Mouse (Mus musculus): ENCODE data around the gene Supt3. TPM values are rescaled to one million over a fixed set of nuclear protein-coding genes. Genes with fewer than 3 reads are reported as not detected.

Gene Supt3
- polyA plus RNA-seq, 1 experiment from 2014 or later: 27.6 TPM

DNA sequence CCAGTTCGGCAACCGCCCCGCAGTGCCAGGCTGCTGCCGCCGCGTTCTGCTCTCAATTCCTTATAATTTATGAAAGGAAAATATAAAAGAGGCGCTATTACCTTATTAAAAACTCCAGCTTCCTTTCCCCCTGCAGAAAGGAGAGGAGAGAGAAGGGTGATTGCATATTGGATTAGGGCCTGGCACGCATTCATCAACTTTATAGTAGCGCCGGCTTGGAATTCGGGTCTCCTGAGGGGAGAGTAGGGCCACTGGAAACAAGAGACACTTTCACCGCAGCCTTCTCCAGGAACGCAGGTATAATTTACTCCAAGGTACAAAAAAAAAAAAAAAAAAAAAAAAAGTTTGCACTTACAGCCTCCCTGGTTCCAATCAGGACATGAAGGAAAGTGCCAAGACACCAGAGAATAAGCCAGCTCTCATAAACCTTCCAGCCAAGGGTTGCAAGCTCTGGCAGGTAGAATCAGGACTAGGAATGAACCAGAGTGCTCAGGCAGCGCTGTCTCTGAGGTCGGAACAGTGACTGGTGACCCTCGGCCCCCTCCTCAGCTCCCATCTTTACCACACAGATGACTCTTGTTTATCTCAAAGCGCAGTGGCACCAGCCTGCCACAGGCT, 374.5 kb downstream of the Supt3 start:
- Histone ChIP-seq H3K4me2 (replicated peaks) (no peak overlapping the region), H3K36me3 (no peaks in the 10 kb centered on the region), H3K4me3 (no peak overlapping the region), H3K9me3 (no peaks in the 10 kb centered on the region), H3K9ac (no peak overlapping the region), H3K4me1 (peaks cover 23% of the 10 kb centered on the region), H3K27ac (peak overlapping the region; percentile 11; the same call in 1 of the 2 replicates), H3K27me3 (peaks cover 4% of the 10 kb centered on the region; the same call in 1 of the 2 replicates)
- WGBS: 71% methylated on average over 17 of the region's 17 CpGs
- no peak for ATAC-seq (ENCODE audit: insufficient number of reproducible peaks, insufficient read depth, low FRiP score, low TSS enrichment)

DNA sequence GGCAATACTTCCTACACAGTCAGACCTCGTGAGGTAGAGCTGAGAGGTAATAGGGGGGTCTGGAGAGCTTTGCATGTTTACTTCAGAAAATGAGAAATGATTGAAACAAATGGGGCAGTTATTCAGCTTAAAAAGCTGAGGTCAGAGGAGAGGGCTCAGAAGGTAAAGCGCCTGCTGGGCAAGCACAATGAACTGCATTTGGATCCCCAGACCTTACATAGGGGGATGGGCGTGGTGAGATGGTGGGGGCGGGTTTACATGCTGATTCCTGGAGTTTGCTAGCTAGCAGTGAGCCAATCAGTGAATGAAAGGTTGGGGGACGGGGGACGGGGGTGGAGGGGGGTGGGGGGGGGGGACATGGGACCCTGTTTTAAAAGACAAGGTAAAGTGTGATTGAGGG, 376.8 kb downstream of the Supt3 start:
- Histone ChIP-seq H3K4me1 (peaks cover 30% of the 10 kb centered on the region), H3K27me3 (peaks cover 4% of the 10 kb centered on the region; the same call in 1 of the 2 replicates), H3K36me3 (no peaks in the 10 kb centered on the region), H3K9ac (no peak overlapping the region), H3K4me3 (no peak overlapping the region), H3K27ac (no peak overlapping the region), H3K9me3 (no peaks in the 10 kb centered on the region), H3K4me2 (replicated peaks) (no peak overlapping the region)
- 14% methylated on average over 6 of the region's 6 CpGs for WGBS
- ATAC-seq (ENCODE audit: insufficient number of reproducible peaks, insufficient read depth, low FRiP score, low TSS enrichment): no peak

GRCm38 (mm10) chr17:45158171-45158691, 381.3 kb downstream of the Supt3 start:
- peak; percentile 65; the same call in 1 of the 2 replicates for ATAC-seq (ENCODE audit: insufficient number of reproducible peaks, insufficient read depth, low FRiP score, low TSS enrichment)
- WGBS: 27% methylated on average over 16 of the region's 16 CpGs
- peaks cover 20% of the 10 kb centered on the region for H3K4me1 ChIP-seq
- no peaks in the 10 kb centered on the region for H3K9me3 ChIP-seq
- no peaks in the 10 kb centered on the region for H3K36me3 ChIP-seq
- no peak overlapping the region for H3K9ac ChIP-seq
- peak overlapping the region; percentile 16; the same call in 1 of the 2 replicates for H3K4me2 ChIP-seq (replicated peaks)
- no peak overlapping the region for H3K4me3 ChIP-seq
- H3K27ac ChIP-seq: peak overlapping the region; percentile 24
- H3K27me3 ChIP-seq: peaks cover 3% of the 10 kb centered on the region; the same call in 1 of the 2 replicates

GRCm38 (mm10) chr17:45160651-45161050, 383.7 kb downstream of the Supt3 start:
- no peaks in the 10 kb centered on the region for H3K9me3 ChIP-seq
- H3K4me1 ChIP-seq: peaks cover 15% of the 10 kb centered on the region
- WGBS: 89% methylated on average over 6 of the region's 6 CpGs
- no peaks in the 10 kb centered on the region for H3K36me3 ChIP-seq
- H3K9ac ChIP-seq: no peak overlapping the region
- ATAC-seq (ENCODE audit: insufficient number of reproducible peaks, insufficient read depth, low FRiP score, low TSS enrichment): no peak
- H3K4me2 ChIP-seq (replicated peaks): no peak overlapping the region
- H3K4me3 ChIP-seq: no peak overlapping the region
- H3K27me3 ChIP-seq: 0 out of 2 replicates have a peak, but pooled peaks cover 2% of the 10 kb centered on the region
- no peak overlapping the region for H3K27ac ChIP-seq

- Histone ChIP-seq H3K4me1 (peaks cover 10% of the 10 kb centered on the region; the same call in 1 of the 2 replicates), H3K4me3 (no peak overlapping the region), H3K27ac (no peak overlapping the region), H3K36me3 (no peaks in the 10 kb centered on the region), H3K9ac (no peak overlapping the region), H3K4me2 (replicated peaks) (no peak overlapping the region), H3K27me3 (0 out of 2 replicates have a peak, but pooled peaks cover 2% of the 10 kb centered on the region), H3K9me3 (no peaks in the 10 kb centered on the region)
- no peak; the same call in 1 of the 2 replicates for ATAC-seq (ENCODE audit: insufficient number of reproducible peaks, insufficient read depth, low FRiP score, low TSS enrichment)
- WGBS: 34% methylated on average over 4 of the region's 4 CpGs
These were observed 388.8 kb downstream of the Supt3 start for GRCm38 (mm10) chr17:45165741-45166140.

Other genes starting within 250 kb of the Supt3 start
- gene Runx2, start 37.6 kb downstream of the Supt3 start, polyA plus RNA-seq (2016; fragmentation: Nextera tagmentation; extraction: Ambion mirVana): 31.3 and 31.9 TPM in 2 replicates

Data from embryonic facial prominence, embryonic 12.5 days (tissue).